Mouse (Mus musculus) stomach, postnatal 0 days (tissue): ENCODE measurements around the gene Cers6.

Experiments
- CTCF ChIP-seq: IDR thresholded peaks from 2 replicates; pipeline ENCODE4 v1.5.1; 2016; ENCODE audit warnings: antibody characterized with exemption, low read depth, mild to moderate bottlenecking, moderate library complexity
- EP300 ChIP-seq: optimal IDR thresholded peaks from 2 replicates; pipeline ENCODE3; 2016; ENCODE audit warnings: antibody characterized with exemption

DNA sequence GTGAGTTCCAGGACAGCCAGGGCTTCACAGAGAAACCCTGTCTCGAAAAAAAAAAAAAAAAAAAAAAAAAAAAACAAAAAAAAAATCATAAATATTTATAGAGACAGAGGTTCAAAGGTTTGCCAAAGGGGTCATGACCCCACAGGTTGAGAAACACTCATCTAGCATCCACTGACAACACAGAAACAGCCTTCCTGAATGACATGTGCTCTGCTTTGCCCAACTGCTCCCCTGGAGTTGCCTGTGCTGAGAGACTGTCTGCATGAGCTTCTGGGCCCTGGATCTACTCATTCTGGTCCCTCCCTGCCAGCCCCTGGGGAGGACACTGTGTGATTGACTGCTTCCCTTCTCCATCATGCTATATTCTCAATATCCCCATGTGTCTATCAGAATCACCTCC is 190.4 kb downstream of the Cers6 start:
- TF ChIP-seq CTCF (no peak), EP300 (no peak)
